Mouse (Mus musculus): ENCODE data around the gene Lingo4.

The Lingo4 gene

DNA sequence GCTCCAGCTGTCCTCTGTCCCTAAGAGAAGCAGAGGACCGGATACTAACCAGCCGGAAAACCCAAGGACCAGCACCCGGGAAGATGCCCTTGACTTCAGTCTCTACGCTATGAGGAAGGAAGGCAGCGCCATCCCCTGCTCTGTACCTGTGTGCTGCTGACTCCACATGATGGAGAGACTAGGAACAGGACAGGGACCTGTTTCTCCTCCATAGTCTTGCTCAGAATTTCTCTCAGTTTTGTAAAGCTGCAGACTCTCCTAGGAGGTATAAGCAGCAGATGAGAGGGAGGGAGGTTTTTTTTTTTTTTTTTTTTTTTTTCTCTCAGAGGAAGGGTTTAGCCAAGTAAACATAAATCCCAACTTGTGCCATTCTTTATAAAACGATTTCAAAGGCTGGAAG lies at the start of gene Lingo4:
TSS of gene Lingo4 (plus strand) at position 301 of the 400 bp plus-strand sequence.
- no peak for DNase-seq (ENCODE audit: low spot score in 2 of 2)

- no peak for DNase-seq (ENCODE audit: low spot score in 2 of 2)
Observed at GRCm38 (mm10) chr3:94360812-94361211, 37.5 kb upstream of the Lingo4 start.

GRCm38 (mm10) chr3:94362138-94362537 lies 36.2 kb upstream of the Lingo4 start, which contains the start of gene C2cd4d:
Gene C2cd4d, plus strand, starts transcription at chr3:94362438.
- no peak for DNase-seq (ENCODE audit: low spot score in 2 of 2)

DNA sequence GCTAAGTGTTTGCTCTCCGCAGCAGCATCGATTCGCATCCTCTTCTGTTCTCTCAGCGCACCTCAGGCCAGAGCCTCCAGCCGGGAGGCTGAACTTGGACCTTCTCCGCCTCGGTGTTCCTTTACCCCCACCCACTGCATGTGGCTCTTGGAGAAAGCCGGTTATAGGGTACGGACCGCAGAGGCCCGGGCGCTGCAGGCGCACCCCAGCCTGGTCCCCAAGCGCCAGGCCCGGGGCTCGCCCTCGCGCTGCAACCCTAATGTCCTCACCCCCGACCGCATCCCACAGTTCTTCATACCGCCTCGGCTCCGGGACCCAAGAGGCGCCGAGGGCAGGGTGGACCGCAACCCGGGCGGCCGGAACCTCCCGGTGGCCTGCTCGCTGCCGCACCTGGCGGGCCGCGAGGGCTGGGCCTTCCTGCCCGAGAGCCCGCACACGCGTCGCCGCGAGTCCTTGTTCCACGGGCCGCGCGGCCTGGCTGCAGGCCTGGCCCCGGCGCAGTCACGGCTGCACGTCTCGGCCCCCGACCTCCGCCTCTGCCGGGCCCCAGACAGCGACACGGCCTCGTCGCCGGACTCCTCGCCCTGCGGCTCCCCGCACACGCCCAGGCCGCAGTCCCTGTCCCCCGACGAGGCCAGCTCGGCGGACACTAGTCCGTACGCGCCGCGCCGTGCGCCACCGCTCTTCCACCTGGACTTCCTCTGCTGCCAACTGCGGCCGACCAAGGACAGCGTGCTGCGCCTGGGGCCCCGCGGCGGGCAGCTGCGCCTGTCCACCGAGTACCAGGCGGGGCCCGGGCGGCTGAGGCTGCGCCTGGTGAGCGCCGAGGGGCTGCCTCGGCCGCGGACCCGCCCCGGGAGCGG lies 34.8 kb upstream of the Lingo4 start:
- peak; percentile 28 to 31 for DNase-seq (ENCODE audit: low spot score in 2 of 2)

GRCm38 (mm10) chr3:94364154-94364526 lies 34.2 kb upstream of the Lingo4 start:
- no peak for DNase-seq (ENCODE audit: low spot score in 2 of 2)

DNA sequence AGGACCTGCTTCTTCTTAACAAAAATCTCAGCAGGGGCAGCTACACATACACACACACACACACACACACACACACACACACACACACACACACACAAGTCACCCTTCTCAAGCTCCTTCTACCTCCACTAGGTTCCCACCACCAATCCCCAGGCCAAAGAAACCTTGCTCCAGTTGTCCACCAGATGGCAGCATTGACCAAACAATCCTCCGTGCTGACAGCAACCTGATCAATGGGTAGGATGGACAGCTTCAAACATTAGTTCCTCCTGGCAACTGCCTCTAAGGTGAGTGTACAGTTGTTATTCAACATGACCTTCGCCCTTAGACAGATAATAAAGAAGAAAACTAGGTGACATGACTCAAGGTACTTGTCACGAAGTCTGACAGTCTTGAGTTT lies 31.6 kb upstream of the Lingo4 start:
- DNase-seq (ENCODE audit: low spot score in 2 of 2), result peak; percentile 81 to 87

DNA sequence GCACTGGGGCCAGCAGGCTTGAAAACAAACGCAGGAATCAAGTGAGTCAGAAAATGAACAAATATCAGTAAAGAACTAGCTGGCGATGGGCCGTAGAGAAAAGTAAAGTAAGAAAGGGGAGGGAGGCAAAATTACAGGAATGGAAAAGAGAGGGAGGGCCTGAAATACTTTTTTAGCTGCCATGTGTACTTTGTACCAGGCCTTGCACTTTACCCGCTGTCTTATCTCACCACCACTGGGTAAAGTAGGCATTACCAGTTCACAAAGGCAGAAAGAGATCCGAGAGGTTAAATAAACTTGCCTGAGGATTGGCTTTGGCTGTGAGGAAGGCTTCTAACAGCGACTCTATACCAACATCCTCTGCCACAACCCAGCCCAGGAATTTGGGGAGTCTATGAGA lies 30.8 kb upstream of the Lingo4 start:
- no peak for DNase-seq (ENCODE audit: low spot score in 2 of 2)

DNA sequence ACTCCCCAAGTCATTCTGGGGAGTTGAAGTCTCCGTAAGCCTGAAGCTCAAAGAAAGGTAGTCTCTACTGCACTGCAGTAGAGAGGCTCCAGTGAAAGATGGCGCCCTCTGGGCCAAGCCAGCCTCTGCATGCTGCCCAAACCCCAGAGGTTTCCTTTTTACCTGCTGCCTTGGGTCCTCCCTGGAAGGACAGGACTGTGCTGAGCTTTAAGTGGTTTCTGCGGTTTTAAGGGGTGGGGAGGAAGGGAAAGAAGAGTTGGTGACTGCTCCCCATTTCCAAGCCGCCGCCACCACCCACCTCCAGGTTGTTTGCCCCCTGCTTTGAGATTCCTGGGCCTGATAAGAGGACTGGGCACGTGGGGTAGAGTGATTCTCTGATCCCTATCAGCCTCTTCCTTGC lies 29.7 kb upstream of the Lingo4 start:
- no peak for DNase-seq (ENCODE audit: low spot score in 2 of 2)

DNA sequence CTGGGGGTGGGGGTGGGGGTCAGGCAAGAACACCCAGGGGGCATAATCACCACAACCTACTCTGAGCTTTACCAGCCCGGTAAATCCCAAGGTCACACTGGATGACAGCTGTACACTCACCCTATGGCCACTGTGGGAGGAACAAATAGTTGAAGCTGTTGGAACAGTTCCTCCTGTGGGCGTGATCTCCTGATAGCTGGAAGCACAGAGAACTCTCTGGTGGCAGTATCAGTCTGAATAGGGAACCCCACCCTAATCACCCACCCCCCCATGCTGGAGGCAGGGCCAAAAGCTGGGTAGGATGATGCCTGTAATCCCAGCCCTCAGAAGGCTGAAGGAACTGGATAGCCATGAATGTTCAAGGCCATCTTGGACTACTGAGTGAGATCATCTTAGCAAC lies 28.6 kb upstream of the Lingo4 start:
- DNase-seq (ENCODE audit: low spot score in 2 of 2), result no peak

DNA sequence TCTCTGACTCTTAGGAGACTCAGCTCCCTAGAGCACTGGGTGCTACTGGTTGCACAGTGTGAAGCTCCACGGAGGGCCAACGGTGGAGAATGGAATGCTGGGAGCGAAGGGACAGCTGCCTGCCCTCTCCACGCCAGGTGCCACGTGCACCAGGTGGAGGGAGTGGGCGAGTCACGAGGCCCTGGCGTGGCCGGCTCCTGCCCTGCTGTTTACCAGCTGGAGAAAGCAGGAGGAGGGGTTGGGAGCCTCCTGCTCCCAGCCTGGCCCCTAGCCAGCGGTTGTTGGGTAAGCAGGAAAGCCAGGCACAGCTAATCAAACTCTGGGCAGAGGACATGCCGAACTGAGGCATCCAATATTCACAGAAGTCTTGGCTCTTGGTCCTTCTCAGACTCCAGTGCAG lies 26.7 kb upstream of the Lingo4 start:
- peak in 1 of 2 experiments; percentile 13 for DNase-seq (ENCODE audit: low spot score in 2 of 2)

DNA sequence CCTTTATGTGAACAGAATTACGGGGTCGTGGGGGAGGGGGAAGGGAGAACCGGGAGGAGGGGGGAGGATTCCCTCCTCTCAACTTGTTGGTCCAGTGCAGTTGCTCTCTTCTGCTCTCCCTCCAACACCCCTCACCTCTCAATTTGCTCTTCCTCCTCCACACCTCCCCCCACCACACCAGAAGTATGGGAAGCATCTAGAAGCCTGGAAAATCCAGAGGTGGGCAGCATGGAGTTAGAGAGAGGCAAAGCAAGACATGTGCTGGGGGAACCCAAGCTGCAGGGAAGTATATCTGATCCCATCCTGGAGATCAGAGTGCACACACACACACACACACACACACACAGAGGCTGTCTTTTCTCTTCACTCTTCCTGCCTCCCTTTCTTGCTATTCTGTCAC lies 26.3 kb upstream of the Lingo4 start:
- no peak for DNase-seq (ENCODE audit: low spot score in 2 of 2)

GRCm38 (mm10) chr3:94372641-94373040 lies 25.7 kb upstream of the Lingo4 start, which contains the start of gene Rorc:
Gene Rorc, plus strand, starts transcription at chr3:94372794.
- no peak for DNase-seq (ENCODE audit: low spot score in 2 of 2)

DNA sequence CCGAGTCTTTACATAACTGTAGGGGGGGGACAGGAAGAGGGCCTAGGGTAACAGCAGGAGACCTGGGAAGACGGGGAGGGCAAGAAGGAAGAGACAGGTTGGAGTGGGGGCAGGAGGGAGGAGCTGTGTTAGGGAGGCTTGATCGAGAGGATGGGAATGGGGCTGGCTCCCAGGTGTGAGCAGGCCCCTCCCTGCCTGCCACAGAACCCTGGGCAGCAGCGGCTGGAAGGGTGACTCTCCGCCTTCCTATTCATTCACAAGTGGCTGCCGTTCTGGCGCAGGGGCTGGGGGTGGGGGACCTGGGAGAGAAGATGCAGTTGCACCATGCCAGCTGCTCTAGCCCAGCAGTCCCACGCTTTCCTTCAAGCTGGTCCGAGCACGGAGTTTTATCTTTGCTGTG lies 25.2 kb upstream of the Lingo4 start:
- peak in 1 of 2 experiments; percentile 19 for DNase-seq (ENCODE audit: low spot score in 2 of 2)

DNA sequence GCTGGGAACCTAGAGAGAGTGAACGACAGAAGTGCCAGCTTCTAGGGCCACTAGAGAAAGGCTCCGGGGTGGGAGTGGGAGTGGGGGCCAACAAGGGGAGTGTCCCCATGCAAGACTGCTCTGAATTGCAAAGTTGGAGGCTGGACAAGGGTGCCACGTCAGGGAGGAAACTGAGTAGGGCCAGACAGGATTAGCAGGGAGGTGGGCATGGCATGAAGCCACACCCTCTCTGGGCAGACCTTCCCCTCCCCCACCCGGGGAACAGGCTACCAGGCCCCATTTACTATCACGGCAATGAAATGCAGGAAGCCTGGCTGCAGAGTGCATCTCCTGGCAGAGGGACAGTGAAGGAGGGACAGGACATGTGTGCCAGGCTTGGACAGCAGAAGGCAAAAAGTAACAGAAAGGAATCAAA lies 24.7 kb upstream of the Lingo4 start:
- DNase-seq (ENCODE audit: low spot score in 2 of 2), result no peak

- no peak for DNase-seq (ENCODE audit: low spot score in 2 of 2)
Observed at GRCm38 (mm10) chr3:94374636-94375035, 23.7 kb upstream of the Lingo4 start.

DNA sequence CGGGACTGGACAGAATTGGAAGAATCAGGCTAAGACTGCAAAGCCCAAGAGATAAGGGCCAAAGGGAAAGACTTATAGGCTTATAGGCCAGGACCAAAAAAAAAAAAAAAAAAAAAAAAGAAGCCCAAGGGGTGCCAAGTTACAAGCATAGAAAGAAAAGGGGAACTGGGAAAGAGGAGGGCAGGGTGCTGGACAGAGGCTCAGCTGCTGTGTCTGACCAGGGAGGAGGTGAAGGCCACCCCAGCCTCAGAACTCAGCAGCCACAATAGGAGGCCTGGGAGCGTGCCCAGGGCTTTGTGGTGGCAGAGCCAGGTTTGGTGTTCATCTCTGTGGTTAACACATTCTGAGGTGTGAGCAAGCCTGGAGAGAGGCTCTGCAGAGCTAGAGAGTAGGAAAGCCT lies 23.2 kb upstream of the Lingo4 start:
- no peak for DNase-seq (ENCODE audit: low spot score in 2 of 2)

DNA sequence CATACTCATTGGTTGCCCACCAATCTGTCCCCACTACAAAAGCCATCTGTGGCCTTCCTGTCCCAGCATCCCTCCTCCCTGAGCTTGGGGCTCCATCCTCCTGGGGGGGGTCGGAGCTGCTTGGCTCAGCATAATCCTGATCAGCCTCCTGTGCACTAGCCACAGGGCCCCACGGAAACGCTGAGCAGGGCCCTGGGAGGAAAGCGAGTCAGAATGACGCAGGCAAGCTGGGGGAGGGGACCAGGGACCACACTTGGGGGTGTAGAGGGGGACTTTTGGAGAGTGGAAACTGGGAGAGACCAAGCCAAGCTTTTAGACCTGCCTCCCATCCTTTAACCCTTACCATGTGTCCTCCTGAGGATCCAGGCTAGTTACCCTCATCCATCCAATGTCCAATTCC lies 22.5 kb upstream of the Lingo4 start:
- no peak for DNase-seq (ENCODE audit: low spot score in 2 of 2)

GRCm38 (mm10) chr3:94377028-94377923 lies 21.0 kb upstream of the Lingo4 start:
- no peak for DNase-seq (ENCODE audit: low spot score in 2 of 2)

GRCm38 (mm10) chr3:94379831-94380510 lies 18.3 kb upstream of the Lingo4 start:
- DNase-seq (ENCODE audit: low spot score in 2 of 2), result peak in 1 of 2 experiments; percentile 29

DNA sequence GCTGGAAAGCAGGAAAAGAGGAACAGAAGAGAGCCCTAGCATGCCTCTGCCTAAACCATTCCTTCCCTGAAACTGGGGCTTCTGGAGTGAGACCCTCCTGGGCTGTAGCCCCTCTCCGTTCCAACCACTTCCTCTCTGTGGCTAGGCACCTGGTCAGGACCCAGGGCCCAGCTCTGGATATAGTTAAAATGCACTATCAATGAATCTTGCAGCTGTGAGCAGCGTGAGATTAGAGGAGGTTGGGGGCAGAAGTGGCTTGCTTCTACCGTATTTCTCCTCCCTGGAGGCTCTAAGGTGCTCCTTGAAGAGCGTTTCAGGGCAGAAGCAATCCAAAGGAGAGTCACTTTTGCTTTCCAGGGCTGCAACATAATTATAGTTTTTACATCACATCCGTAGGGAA lies 16.0 kb upstream of the Lingo4 start:
- no peak for DNase-seq (ENCODE audit: low spot score in 2 of 2)

GRCm38 (mm10) chr3:94383476-94383875 lies 14.8 kb upstream of the Lingo4 start:
- no peak for DNase-seq (ENCODE audit: low spot score in 2 of 2)

- no peak for DNase-seq (ENCODE audit: low spot score in 2 of 2)
Observed at GRCm38 (mm10) chr3:94386671-94387070, 11.6 kb upstream of the Lingo4 start.

Measured in frontal cortex, postnatal 36 days (tissue).